Mouse (Mus musculus): Measurements from ENCODE around the gene Mrps35. TPM values are rescaled to one million over a fixed set of nuclear protein-coding genes. Genes with fewer than 3 reads are reported as not detected.
A peak's percentile ranks its signal among the peaks of the same experiment; 100 is the strongest.

Mrps35 gene
- 69.6 and 98.0 TPM in 2 replicates for total RNA-seq (2021)
- long read RNA-seq, full-length matches to known transcripts: 70 of 91 reads
- long read RNA-seq, partial matches to known transcripts: 15 of 91 reads
- long read RNA-seq, other reads (novel, unspliced or antisense): 6 of 91 reads

GRCm38 (mm10) chr6:147042291-147043290 lies at the start of gene Mrps35:
TSS of gene Mrps35 (plus strand) at chr6:147042764.
- DNase-seq: peak; percentile 92

- DNase-seq: peak; percentile 54
Measured at GRCm38 (mm10) chr6:146994236-146994635, 48.3 kb upstream of the Mrps35 start.

DNA sequence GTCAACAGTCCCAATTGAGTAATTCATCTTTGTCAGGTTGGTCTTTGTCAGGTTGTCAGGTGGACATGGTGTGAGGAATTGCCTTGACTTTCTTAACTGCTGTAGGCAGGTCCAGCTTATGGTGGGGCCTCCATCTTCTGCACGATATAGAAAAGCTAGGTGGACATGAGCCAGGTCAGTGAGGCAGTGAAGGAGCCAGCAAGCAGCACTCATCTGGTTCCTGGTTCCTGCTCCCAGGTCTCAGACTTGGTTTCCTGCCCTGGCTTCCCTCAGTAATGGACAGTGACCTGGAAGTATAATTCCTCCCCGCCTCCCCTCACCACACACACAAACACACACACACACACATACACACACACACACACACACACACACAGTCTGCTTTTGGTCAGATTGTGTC lies 47.2 kb upstream of the Mrps35 start:
- no peak for DNase-seq

GRCm38 (mm10) chr6:146995878-146996277 lies 46.7 kb upstream of the Mrps35 start:
- no peak for DNase-seq

DNA sequence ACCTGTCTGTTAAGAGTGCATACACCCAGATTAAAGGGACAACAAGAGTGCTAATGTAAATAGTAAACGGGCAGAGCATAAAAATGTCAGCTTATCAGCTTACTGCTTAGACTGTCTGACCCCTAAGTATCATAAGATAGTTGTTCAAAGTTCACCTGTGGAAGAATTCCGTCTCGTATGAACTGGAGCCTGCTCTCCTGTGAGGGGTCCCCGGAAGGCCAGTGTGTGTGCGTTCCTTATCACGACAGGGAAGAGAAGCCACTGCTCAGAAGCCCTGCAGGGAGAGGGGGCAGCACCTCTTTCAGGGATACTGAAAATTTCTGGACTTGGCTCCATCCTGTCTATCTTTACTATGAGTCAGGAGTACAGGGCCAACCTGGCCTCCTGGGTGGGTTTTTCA lies 45.6 kb upstream of the Mrps35 start:
- no peak for DNase-seq

GRCm38 (mm10) chr6:146998710-146999109 lies 43.9 kb upstream of the Mrps35 start:
- DNase-seq: no peak

DNA sequence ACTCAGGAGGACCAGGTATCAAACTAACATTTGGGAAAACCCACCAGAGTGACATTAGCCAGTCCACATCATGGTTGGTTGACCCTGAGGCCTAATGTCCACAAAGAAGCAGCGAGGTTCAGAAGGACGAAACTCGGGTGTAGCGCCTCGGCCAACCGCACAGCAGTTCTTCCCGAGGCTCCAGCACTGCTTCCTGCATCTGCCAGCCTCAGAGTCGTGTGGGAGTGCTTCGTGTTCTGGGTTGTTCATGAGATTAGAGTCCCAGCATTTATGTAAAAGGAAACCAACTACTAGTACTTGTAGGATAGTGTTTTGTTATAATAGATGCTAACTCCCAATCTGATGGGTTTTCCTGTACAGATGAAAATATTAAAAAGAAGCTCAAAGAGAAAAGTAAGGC lies 43.3 kb upstream of the Mrps35 start:
- no peak for DNase-seq

DNA sequence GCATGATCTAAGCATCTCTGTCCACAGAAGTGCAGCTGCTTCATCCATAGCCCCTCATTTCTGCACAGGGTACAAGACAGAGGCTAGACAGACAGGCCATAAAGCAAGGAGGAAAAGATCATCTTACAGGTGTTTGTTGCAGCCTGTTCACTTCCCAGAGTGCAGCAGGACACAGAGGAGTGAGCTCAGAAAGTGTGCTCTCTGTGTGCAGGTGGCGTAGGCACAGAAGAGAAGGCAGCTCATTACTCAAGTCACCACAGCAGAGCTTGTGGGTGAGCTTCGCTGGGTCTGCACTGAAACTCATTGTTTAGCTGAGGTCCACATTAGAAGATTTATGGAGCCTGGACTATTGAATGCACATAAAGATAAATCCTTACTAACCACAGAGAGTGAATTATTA lies 42.8 kb upstream of the Mrps35 start:
- no peak for DNase-seq

GRCm38 (mm10) chr6:147008148-147008547 lies 34.4 kb upstream of the Mrps35 start:
- DNase-seq: peak; percentile 57

DNA sequence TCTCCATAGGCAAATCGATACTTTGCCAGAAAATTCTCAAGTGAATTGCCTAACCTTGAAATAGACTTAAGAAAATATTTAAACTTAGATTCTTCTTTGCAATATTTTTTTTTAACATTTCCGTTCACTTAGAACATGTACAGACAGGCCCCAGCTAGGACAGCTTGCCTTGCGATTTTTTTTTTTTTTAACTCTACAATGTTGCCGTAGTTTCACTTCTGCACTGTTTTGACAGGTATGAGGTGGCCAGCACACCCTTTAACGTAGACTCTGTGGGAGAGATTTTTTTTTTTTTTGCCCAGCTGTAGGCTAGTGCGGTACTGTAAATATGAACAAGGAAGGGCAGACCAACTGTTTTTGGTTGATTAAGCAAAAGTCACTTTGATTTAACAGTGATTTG lies 32.2 kb upstream of the Mrps35 start:
- no peak for DNase-seq

DNA sequence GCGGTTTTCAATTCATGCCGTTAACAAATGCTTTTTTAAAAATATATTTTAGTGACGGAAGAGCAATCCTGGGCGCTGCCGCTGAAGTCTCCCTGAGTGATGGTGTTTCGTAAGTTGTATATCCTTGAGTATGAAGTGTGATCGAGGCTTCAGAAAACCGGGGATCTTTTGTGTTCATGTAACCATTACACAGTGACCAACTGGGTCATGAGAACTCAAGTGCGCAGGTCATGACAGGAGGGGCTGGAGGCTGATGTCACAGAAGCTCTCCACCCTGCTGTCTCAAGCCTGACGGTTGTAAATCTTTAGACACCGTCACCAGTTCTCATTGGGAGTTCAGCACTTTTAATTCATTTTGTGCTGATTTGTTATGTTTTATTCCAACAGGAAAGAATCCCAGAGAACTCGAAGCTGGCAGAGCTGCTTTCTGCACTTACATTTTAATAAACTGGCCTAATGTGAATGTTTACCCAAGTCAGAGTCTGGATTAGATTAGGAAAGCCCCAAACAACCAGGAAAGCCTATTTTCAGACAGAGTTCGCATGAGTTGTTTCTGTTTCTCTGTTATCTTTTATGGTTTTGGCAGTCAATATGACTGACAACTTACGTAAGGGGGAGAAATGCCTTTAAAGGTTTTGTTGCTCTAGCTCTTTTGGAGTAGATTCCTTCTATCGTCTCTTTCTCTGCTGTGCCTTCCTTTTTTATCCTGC lies 31.6 kb upstream of the Mrps35 start:
- DNase-seq: no peak

DNA sequence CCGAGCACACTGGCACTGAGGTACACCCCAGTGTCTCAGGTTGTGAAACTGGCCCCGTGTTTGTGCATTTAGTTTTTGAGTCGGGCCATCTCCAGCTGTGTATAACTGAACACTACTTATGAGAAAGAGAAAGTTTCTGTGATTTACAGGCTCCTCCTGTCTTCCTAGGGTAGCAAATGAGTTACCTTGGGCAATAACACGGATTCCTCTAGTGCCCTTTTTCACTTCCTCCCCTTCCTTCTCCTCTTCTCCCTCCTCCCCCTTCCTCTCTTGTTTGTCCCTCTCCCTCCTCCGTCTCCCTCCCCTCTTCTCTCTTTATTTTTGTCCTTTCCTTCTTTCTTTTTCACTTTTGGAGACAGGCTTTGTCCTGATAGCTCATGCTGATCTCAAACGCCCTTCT lies 31.0 kb upstream of the Mrps35 start:
- no peak for DNase-seq

- DNase-seq: no peak
Measured at GRCm38 (mm10) chr6:147011977-147012376, 30.6 kb upstream of the Mrps35 start.

- DNase-seq: no peak
Measured at GRCm38 (mm10) chr6:147013546-147013945, 29.0 kb upstream of the Mrps35 start.

GRCm38 (mm10) chr6:147017906-147018305 lies 24.7 kb upstream of the Mrps35 start:
- DNase-seq: peak; percentile 21

- no peak for DNase-seq
Measured at GRCm38 (mm10) chr6:147018364-147018763, 24.2 kb upstream of the Mrps35 start.

DNA sequence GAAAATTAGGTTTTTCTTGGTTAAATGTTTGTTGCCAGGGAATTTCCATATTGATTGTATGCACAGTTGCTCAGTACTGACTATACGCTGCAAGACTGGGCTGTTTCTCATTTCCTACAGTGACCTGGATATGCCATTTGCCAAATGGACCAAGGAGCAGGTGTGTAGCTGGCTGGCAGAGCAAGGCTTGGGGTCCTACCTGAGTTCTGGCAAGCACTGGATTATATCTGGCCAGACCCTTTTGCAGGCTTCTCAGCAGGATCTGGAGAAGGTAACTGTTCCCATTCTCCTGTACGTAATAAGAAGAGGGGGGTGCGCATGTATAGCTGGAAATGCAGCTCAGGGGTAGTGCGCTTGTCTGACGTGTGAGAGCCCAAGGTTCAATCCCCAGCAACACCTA lies 21.4 kb upstream of the Mrps35 start:
- no peak for DNase-seq

DNA sequence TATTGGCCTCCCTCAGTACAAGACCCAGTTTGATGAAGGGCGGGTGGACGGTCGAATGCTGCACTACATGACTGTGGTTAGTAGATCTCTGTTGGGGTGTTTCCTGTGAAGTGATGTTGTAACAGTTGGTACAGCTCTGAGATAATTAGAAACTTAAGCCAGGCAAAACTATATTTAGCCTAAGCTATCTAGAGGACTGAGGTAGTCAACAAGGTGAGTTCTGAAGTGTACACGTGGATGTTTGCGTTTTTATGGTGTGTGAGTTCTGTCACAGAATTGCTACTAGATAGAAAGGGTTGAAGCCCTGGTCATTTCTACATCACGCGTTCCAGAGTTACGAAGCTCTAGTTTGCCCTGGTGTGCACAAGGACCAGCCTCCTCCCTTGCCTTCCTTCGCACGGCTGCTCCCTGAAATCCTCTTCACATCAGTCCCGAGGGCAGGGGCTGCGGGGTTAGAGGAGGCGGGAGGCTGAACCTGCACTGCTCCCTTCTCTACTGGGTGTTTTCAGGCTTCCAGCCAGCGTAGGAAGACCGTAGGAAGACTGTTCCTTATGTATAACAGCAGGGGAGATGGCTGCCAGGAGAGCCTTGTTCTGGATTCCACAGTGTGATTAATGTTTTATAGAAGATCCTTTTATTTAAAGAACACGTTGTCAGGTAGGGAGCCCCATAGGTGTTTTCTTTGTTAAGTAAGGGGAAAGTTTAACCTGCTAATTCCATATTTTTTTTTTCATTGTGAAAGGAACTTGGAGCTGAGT lies 20.0 kb upstream of the Mrps35 start:
- DNase-seq: no peak

DNA sequence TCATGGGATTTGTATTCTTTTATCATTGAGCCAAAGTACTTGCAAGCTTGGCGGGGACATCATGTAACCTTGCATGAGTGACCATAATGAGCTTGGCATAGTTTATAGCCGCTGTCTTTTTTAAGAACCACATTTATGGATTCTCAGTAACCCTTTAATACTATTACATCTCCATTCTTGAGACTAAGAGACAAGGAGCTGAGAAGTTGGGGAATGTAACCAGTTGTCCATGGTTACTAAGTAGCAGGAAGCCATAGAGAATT lies 19.5 kb upstream of the Mrps35 start:
- DNase-seq: no peak

- DNase-seq: no peak
Measured at GRCm38 (mm10) chr6:147023568-147023967, 19.0 kb upstream of the Mrps35 start.

GRCm38 (mm10) chr6:147024761-147025160 lies 17.8 kb upstream of the Mrps35 start:
- DNase-seq: no peak

GRCm38 (mm10) chr6:147028396-147028795 lies 14.2 kb upstream of the Mrps35 start:
- no peak for DNase-seq

- no peak for DNase-seq
Measured at GRCm38 (mm10) chr6:147029591-147029990, 13.0 kb upstream of the Mrps35 start.
